In the genomic region with DNA sequence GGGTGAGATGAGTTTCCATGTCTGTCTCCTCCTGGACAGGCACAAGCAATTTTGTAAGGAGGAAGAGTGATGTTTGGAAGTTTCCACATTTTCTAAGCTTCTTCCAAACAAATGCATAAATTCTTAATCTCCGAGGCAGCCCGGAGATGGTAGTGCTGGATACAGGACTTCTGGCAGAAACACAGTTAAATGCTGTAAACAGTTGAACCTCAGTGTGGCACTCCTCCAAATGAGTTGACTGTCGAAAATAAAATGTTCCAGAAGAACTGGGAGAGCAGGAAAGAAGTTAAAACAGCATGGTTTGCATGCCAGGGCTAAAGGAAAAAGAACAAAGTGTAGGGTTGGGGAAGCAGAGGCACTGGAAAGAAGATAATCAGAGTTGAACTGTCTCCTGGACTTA, we compare ENCODE assay signal across 12 mouse cellular contexts. TPM values are rescaled to one million over a fixed set of nuclear protein-coding genes. Genes with fewer than 3 reads are reported as not detected.
A peak's percentile ranks its signal among the peaks of the same experiment; 100 is the strongest.
DNase-seq lines count a peak whose midpoint lies in the region; ATAC-seq and TF ChIP-seq lines count a peak whose summit lies in the region.
"Had no signal": no experiment of that assay in that cellular context is flagged by ENCODE, and none has a peak within 500 bp of the region (broad histone marks: within the 10 kb centered on the region; RNA-seq: fewer than 3 reads in every experiment).

No protein-coding gene starts in this region.

- no peak for TF ChIP-seq CTCF in heart, adult 2 months (IDR thresholded peaks at IDR 0.05)

- no peak for DNase-seq in heart, adult 2 months
- no peak for DNase-seq in heart, adult 9 months (ENCODE audit: low spot score in 2 of 2)
- DNase-seq in limb, embryonic 14.5 days (ENCODE audit: low spot score): peak; percentile 41
- DNase-seq in limb, embryonic 10.5 days (ENCODE audit: low spot score): no peak
- no peak for DNase-seq in right cerebral cortex, postnatal 4 days
- DNase-seq: heart, postnatal 36 days had no signal

- ATAC-seq in limb, embryonic 14.5 days (ENCODE audit: low FRiP score, low read depth): no peak
- ATAC-seq in intestine, embryonic 16.5 days: no peak
- no peak for ATAC-seq in stomach, embryonic 16.5 days (ENCODE audit: insufficient read depth, low FRiP score)
- ATAC-seq: inflammation-experienced regulatory T-cells, adult 6 months had no signal

- no peak for TF ChIP-seq EP300 in heart, adult 2 months (IDR thresholded peaks at IDR 0.05; ENCODE audit: insufficient read depth, low read depth, low read length)

- TF ChIP-seq POLR2A in heart, adult 2 months (IDR thresholded peaks at IDR 0.05; ENCODE audit: insufficient read depth, low read depth, low read length): no peak
- no peak for TF ChIP-seq POLR2A in limb, embryonic 14.5 days (IDR thresholded peaks at IDR 0.05; ENCODE audit: borderline replicate concordance, extremely low read depth, insufficient read depth, insufficient read length)

- H3K4me1 ChIP-seq in heart, adult 2 months (ENCODE audit: control insufficient read depth, insufficient read depth, low read length): peaks cover 4% of the 10 kb centered on the region
- peaks cover 21% of the 10 kb centered on the region for H3K4me1 ChIP-seq in limb, embryonic 14.5 days (ENCODE audit: control insufficient read depth, insufficient read depth, low read length)
- peaks cover 18% of the 10 kb centered on the region for H3K4me1 ChIP-seq in limb, embryonic 10.5 days
- peaks cover 22% of the 10 kb centered on the region for H3K4me1 ChIP-seq in intestine, embryonic 16.5 days (ENCODE audit: control insufficient read depth, insufficient read depth, low read length)
- peaks cover 29% of the 10 kb centered on the region for H3K4me1 ChIP-seq in stomach, embryonic 16.5 days (ENCODE audit: control insufficient read depth, insufficient read depth, low read length)
- H3K4me1 ChIP-seq: megakaryocyte, embryonic 14.5 days had no signal

- no peak overlapping the region for H3K4me3 ChIP-seq in heart, adult 2 months
- H3K4me3 ChIP-seq in limb, embryonic 14.5 days (replicated peaks; ENCODE audit: low read length): no peak overlapping the region
- H3K4me3 ChIP-seq in limb, embryonic 10.5 days: no peak overlapping the region
- H3K4me3 ChIP-seq in intestine, embryonic 16.5 days (ENCODE audit: low read length): no peak overlapping the region
- no peak overlapping the region for H3K4me3 ChIP-seq in stomach, embryonic 16.5 days (replicated peaks; ENCODE audit: low read length)
- H3K4me3 ChIP-seq: megakaryocyte, embryonic 14.5 days had no signal

- no peaks in the 10 kb centered on the region; the same call in 1 of the 2 replicates for H3K79me2 ChIP-seq in heart, adult 2 months (replicated peaks; ENCODE audit: control insufficient read depth, insufficient read depth, low read length)

- no peaks in the 10 kb centered on the region for H3K9me3 ChIP-seq in limb, embryonic 14.5 days (ENCODE audit: control insufficient read depth, low read length)
- no peaks in the 10 kb centered on the region for H3K9me3 ChIP-seq in limb, embryonic 10.5 days (replicated peaks)
- H3K9me3 ChIP-seq in intestine, embryonic 16.5 days (ENCODE audit: control insufficient read depth, low read length): no peaks in the 10 kb centered on the region
- H3K9me3 ChIP-seq in stomach, embryonic 16.5 days (replicated peaks; ENCODE audit: control insufficient read depth, low read length): no peaks in the 10 kb centered on the region

- H3K4me2 ChIP-seq in limb, embryonic 14.5 days (replicated peaks; ENCODE audit: low read depth, low read length, severe bottlenecking): no peak overlapping the region
- H3K4me2 ChIP-seq in intestine, embryonic 16.5 days (ENCODE audit: low read depth, low read length): no peak overlapping the region
- peak overlapping the region; percentile 10; the same call in 1 of the 2 replicates for H3K4me2 ChIP-seq in stomach, embryonic 16.5 days (ENCODE audit: low read depth, low read length)

- 33% methylated on average over 3 of the region's 3 CpGs for WGBS in heart, adult 2 months
- WGBS in limb, embryonic 14.5 days: 61% methylated on average over 3 of the region's 3 CpGs
- WGBS in limb, embryonic 10.5 days: 88% methylated on average over 3 of the region's 3 CpGs
- 46% methylated on average over 3 of the region's 3 CpGs for WGBS in intestine, embryonic 16.5 days
- 25% methylated on average over 3 of the region's 3 CpGs for WGBS in stomach, embryonic 16.5 days

- H3K36me3 ChIP-seq in heart, adult 2 months (ENCODE audit: control insufficient read depth, insufficient read depth, low read length): peaks cover 6% of the 10 kb centered on the region
- H3K36me3 ChIP-seq in limb, embryonic 14.5 days (ENCODE audit: control insufficient read depth, insufficient read depth, low read length): peaks cover 9% of the 10 kb centered on the region; the same call in 1 of the 2 replicates
- peaks cover 61% of the 10 kb centered on the region for H3K36me3 ChIP-seq in limb, embryonic 10.5 days
- H3K36me3 ChIP-seq in intestine, embryonic 16.5 days (ENCODE audit: control insufficient read depth, insufficient read depth, low read length): no peaks in the 10 kb centered on the region
- H3K36me3 ChIP-seq in stomach, embryonic 16.5 days (ENCODE audit: control insufficient read depth, insufficient read depth, low read length): no peaks in the 10 kb centered on the region

- no peaks in the 10 kb centered on the region for H3K27me3 ChIP-seq in heart, adult 2 months (ENCODE audit: control insufficient read depth, insufficient read depth, low read length)
- H3K27me3 ChIP-seq in limb, embryonic 14.5 days (ENCODE audit: control insufficient read depth, insufficient read depth, low read length): no peaks in the 10 kb centered on the region
- H3K27me3 ChIP-seq in limb, embryonic 10.5 days (ENCODE audit: low read depth, poor library complexity, severe bottlenecking): no peaks in the 10 kb centered on the region
- no peaks in the 10 kb centered on the region for H3K27me3 ChIP-seq in intestine, embryonic 16.5 days (replicated peaks; ENCODE audit: control insufficient read depth, insufficient read depth, low read length)
- H3K27me3 ChIP-seq in stomach, embryonic 16.5 days (ENCODE audit: control insufficient read depth, insufficient read depth, low read length): no peaks in the 10 kb centered on the region

- H3K9ac ChIP-seq in heart, adult 2 months (ENCODE audit: low read depth, low read length): no peak overlapping the region
- H3K9ac ChIP-seq in limb, embryonic 14.5 days (ENCODE audit: low read depth, low read length, severe bottlenecking): no peak overlapping the region
- no peak overlapping the region for H3K9ac ChIP-seq in intestine, embryonic 16.5 days (ENCODE audit: low read depth, low read length)
- H3K9ac ChIP-seq in stomach, embryonic 16.5 days (ENCODE audit: low read length): no peak overlapping the region
- H3K9ac ChIP-seq: liver, embryonic 14.5 days had no signal

- H3K27ac ChIP-seq in heart, adult 2 months: peak overlapping the region; percentile 9; the same call in 1 of the 2 replicates
- no peak overlapping the region for H3K27ac ChIP-seq in limb, embryonic 14.5 days (replicated peaks; ENCODE audit: low read depth, low read length)
- H3K27ac ChIP-seq in limb, embryonic 10.5 days: no peak overlapping the region
- 0 out of 2 replicates have a peak overlapping the region, but pooled peaks have one; percentile 26 for H3K27ac ChIP-seq in intestine, embryonic 16.5 days (ENCODE audit: low read length)
- H3K27ac ChIP-seq in stomach, embryonic 16.5 days (ENCODE audit: low read length): peak overlapping the region; percentile 32; the same call in 1 of the 2 replicates
- H3K27ac ChIP-seq: liver, embryonic 14.5 days had no signal

- intact Hi-C loops in heart, adult 2 months (cut with DNase I): no loop called here

RNA-seq across cellular contexts. Expression of a gene that starts 9.6 kb away (rescaled TPM):
- 1 to 10 TPM; 7.5 to 7.6 TPM for total RNA-seq in heart, adult 2 months (2021)
- polyA plus RNA-seq in heart, adult 2 months (2012; rRNA removed): 5.0 and 5.4 TPM in 2 replicates
- 26.7 and 33.1 TPM in 2 replicates for polyA plus RNA-seq in limb, embryonic 14.5 days (2012; rRNA removed)
- polyA plus RNA-seq in limb, embryonic 14.5 days (2014; fragmentation: Nextera tagmentation; extraction: Ambion mirVana): 3.8 and 4.2 TPM in 2 replicates
- polyA plus RNA-seq in limb, embryonic 10.5 days (2016; fragmentation: Nextera tagmentation; extraction: Ambion mirVana): 9.8 and 10.3 TPM in 2 replicates
- 2.2 and 2.4 TPM in 2 replicates for polyA plus RNA-seq in intestine, embryonic 16.5 days (2015; fragmentation: Nextera tagmentation; extraction: Ambion mirVana)
- polyA plus RNA-seq in stomach, embryonic 16.5 days (2015; fragmentation: Nextera tagmentation; extraction: Ambion mirVana): 1.9 and 3.0 TPM in 2 replicates
- total RNA-seq: MEL had no signal

Comparison
In these comparisons a context has a peak if more than half of its experiments do, and no peak if none do; other contexts are left out.
1. H3K27ac ChIP-seq: peak in heart, adult 2 months (single experiment), intestine, embryonic 16.5 days (single experiment) and stomach, embryonic 16.5 days (single experiment); none in limb, embryonic 14.5 days (single experiment) and limb, embryonic 10.5 days (single experiment).